Mouse (Mus musculus) heart, postnatal 36 days (tissue): ENCODE data around the gene Olfr812. TPM values are rescaled to one million over a fixed set of nuclear protein-coding genes. Genes with fewer than 3 reads are reported as not detected.
"Not testable (repeated sequence)": the region's sequence is repeated elsewhere in the genome, so short reads cannot be mapped to it uniquely, and the experiment has no call there.

Experiments
- DNase-seq, 2 experiments: peaks; one replicate each; pipeline ENCODE4 v3.0.0; 2021 to 2022
- intact Hi-C: fragments of 180-260 bp; cut with DNase I; formaldehyde crosslinking; loops from one replicate; pipeline ENCODE4 v1.15.1; 2025
- total RNA-seq, 2 experiments: library from RNA; stranded (reverse); gene quantifications; 2 replicates each; pipeline ENCODE4 v1.2.3; 2021

The Olfr812 gene
- not detected for total RNA-seq

DNA sequence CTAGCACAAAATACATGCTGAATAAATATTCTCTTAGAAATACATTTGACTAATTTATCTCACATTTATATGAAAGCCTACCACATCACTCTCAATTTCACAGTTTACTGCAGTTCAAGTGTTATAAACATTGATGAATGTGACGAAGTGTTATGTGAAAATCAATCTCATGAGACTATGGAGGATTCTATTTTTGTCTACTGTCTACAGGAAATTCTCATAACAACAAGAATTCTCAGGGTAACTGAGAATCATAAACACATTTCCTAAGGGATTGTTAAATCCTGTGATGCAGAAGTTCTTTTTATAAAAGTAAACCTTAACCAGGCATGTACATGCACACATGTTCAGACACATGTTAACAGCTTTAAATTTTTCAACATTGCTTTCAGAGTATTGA, at the start of gene Olfr812:
Gene Olfr812, minus strand, starts transcription at position 101 of the 400 bp plus-strand sequence.
- intact Hi-C loops: no loop called here
- DNase-seq: no peak

DNA sequence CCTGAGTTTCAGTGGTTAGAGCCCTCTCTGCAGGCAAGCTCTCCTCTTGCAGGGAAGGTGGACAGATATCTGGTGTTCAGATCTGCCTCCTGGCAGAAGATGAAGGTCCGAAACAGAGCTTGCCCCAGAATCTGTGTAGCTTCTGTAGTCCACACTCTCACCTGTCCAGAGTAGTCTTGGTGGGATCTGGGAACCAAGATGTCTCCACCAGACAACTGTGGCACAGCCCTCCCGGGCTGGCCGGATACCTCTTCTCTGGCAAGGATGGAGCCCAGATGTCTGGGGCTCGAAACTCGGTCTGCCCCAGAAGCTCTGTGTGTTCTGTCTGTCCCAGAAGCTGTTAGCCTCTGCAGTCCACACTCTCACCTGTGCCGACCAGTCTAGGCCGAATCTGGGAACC, 40.0 kb upstream of the Olfr812 start:
- DNase-seq: no peak
- intact Hi-C loops: loop anchor here (2.0 kb wide), 1 partner anchor 17 kb away; no protein-coding TSS in a partner anchor

DNA sequence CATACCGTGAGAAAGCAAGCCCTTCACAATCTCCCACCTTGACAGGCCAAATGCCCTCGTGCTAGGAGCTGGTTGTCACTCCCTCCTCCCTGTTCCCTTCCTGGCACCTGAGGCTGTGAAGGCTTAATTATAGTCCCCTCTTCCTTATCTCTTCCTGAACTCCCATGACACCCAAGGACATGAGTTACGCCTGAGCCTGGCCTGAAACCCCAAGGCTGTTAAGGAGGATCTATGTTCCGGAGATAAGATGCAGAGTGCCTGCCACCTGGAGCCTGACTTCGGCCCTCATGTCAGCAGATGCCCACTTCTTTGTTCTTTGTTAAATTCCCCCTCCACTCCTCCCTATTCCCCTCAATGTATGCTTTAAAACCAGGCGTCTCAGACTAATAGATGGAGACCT, 39.6 kb upstream of the Olfr812 start:
- DNase-seq, intact Hi-C loops: not testable (repeated sequence)

DNA sequence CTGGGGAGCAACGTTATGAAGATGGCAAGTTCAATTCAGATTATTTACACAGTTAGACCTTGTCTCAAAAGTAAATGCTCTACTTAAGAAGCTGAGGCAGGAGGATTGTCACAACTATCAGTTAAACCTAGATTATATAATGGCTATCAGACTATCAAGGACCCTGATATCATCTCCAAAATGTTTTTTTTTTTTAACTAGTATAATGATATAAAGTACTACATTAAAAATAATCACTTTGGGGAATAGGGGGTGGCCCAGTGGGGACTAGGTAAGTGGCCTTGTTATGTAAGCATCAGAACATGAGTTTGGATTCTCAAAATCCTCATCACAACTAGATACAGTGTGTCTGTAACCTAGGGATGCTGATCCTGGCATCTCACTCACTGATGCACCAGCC, 33.9 kb upstream of the Olfr812 start, which contains the start of gene Olfr814:
Gene Olfr814, minus strand, starts transcription at position 101 of the 400 bp plus-strand sequence.
- intact Hi-C loops, DNase-seq: not testable (repeated sequence)

DNA sequence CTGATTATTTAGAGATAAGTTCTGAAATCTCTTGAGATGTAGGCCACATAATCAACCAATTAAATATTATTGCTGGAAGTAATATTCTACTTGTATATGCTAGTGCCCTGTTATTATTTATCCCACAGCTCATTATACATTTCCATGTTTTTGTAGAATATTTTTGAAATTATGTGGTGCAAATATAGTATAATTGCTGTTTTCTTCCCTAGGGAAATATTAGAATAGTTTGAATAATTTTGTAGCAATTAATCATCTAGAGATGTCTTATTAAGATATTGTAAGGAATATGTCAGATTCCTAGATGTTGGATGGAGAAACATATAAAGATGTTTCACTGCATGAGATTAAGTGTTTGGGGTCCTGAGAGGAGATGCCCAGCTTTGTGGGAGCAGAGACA, 9.2 kb upstream of the Olfr812 start, which contains the start of gene Olfr813:
Gene Olfr813, plus strand, starts transcription at position 301 of the 400 bp plus-strand sequence.
- intact Hi-C loops: no loop called here
- no peak for DNase-seq

DNA sequence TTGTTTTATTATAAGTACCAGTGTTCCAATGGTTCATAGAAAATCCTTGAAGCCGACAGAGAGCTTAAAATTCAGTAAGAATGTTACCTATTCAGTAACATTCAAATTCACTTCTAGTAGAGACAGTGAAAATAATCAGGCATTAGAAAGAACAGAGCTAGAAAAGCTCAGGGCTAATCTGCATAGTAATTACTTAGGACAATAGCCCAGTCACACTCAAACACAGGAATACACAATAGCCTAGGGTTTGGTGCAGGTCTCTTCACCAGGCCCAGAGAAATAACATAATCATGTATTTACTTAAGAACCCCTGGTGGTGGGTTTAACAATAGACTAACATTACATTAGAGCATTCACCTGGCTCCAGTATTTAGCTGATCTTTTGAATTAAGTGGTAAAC, 1.4 kb upstream of the Olfr812 start:
- intact Hi-C loops: no loop called here
- DNase-seq: no peak

DNA sequence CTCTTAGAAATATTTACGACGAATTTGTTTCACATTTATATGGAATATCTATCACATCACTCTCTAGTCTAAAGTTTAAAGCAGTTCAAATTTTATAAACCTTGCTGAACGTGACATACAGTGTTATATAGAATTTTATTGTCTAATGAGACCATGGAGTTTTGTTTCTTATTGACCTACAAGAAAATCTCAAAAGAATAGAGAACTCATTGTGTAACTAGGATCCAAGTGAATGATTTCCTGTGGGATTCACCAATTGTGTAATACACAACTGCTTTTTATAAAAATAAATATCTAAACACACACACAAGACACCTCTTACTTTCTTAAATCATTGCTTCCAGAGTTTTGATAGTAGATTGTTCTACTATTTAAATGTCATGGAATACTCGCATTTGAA, 41.6 kb downstream of the Olfr812 start, which contains the start of gene Olfr811:
Gene Olfr811, minus strand, starts transcription at position 101 of the 400 bp plus-strand sequence.
- intact Hi-C loops: no loop called here
- DNase-seq: no peak

DNA sequence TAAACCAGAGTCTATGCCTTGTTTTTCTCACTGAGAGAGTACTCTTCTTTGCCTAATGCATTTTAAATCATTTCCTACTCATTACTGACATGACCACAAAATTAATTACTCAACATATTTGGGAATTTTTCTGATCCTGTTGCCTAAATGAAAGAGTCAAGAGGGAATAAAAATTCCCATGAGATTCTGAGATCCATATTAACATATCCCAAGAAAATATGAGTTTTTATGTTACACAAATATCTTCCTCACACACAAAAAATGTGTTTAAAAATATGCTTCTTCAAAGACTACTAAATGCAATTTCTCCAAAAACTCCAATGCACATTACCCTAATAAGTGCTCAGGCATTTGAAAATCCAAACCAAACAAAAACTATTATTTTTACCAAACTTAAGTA, 51.1 kb downstream of the Olfr812 start, which contains the start of gene Olfr810:
Gene Olfr810, minus strand, starts transcription at position 101 of the 400 bp plus-strand sequence.
- intact Hi-C loops: no loop called here
- DNase-seq: no peak

Other genes with a start within 250 kb of the Olfr812 start
- gene Olfr796, start 233.5 kb downstream of the Olfr812 start, total RNA-seq: not detected
- gene Olfr798, start 218.2 kb downstream of the Olfr812 start, total RNA-seq: not detected
- gene Olfr799, start 208.6 kb downstream of the Olfr812 start, total RNA-seq: not detected
- gene Olfr800, start 188.4 kb downstream of the Olfr812 start, total RNA-seq: not detected
- gene Olfr801, start 172.2 kb downstream of the Olfr812 start, total RNA-seq: not detected
- not detected for gene Olfr802, start 157.9 kb downstream of the Olfr812 start, total RNA-seq
- gene Olfr803, start 151.8 kb downstream of the Olfr812 start, total RNA-seq: not detected
- gene Olfr804, start 142.9 kb downstream of the Olfr812 start, total RNA-seq: not detected
- gene Olfr805, start 116.7 kb downstream of the Olfr812 start, total RNA-seq: not detected
- gene Olfr806, start 104.2 kb downstream of the Olfr812 start, total RNA-seq: not detected
- not detected for gene Olfr807, start 88.3 kb downstream of the Olfr812 start, total RNA-seq
- gene Olfr808, start 80.6 kb downstream of the Olfr812 start, total RNA-seq: not detected
- gene Olfr809, start 71.5 kb downstream of the Olfr812 start, total RNA-seq: not detected
- gene Olfr810, start 51.2 kb downstream of the Olfr812 start, total RNA-seq: not detected
- gene Olfr811, start 41.7 kb downstream of the Olfr812 start, total RNA-seq: not detected
- not detected for gene Olfr813, start 9.3 kb upstream of the Olfr812 start, total RNA-seq
- not detected for gene Olfr814, start 33.8 kb upstream of the Olfr812 start, total RNA-seq
- not detected for gene Olfr815, start 59.8 kb upstream of the Olfr812 start, total RNA-seq
- gene Olfr816, start 69.5 kb upstream of the Olfr812 start, total RNA-seq: not detected
- gene Olfr818, start 103.0 kb upstream of the Olfr812 start, total RNA-seq: not detected
- not detected for gene Olfr819, start 121.2 kb upstream of the Olfr812 start, total RNA-seq
- not detected for gene Olfr247, start 130.0 kb upstream of the Olfr812 start, total RNA-seq
- not detected for gene Gm10310, start 139.0 kb upstream of the Olfr812 start, total RNA-seq
- gene Olfr820, start 166.5 kb upstream of the Olfr812 start, total RNA-seq: not detected
- not detected for gene Olfr821, start 184.3 kb upstream of the Olfr812 start, total RNA-seq
- gene Olfr822, start 225.1 kb upstream of the Olfr812 start, total RNA-seq: not detected